Mouse (Mus musculus): Measurements from ENCODE around the gene Gm45618. TPM values are rescaled to one million over a fixed set of nuclear protein-coding genes. Genes with fewer than 3 reads are reported as not detected.

Gene Gm45618
- total RNA-seq, 4 experiments from 2014 or later, result not detected

GRCm38 (mm10) chr7:142070458-142071211 lies 49.9 kb downstream of the Gm45618 start:
- DNase-seq (ENCODE audit: low spot score in 2 of 2), result peak; percentile 44 to 65

Other genes starting within 250 kb of the Gm45618 start
- 10 to 100 TPM; 34.6 to 38.3 (median 34.9) TPM for gene Tollip, start 202.2 kb downstream of the Gm45618 start, total RNA-seq (2022)
- under 1 TPM in 1 of 4 experiments, not detected in 3; 0.10 TPM for gene Brsk2, start 171.0 kb downstream of the Gm45618 start, total RNA-seq (2022)
- gene Mob2, start 59.7 kb downstream of the Gm45618 start, total RNA-seq (2022), result 10 to 100 TPM; 53.3 to 58.5 (median 55.9) TPM
- 10 to 100 TPM; 20.5 to 33.4 (median 27.6) TPM for gene Dusp8, start 24.9 kb downstream of the Gm45618 start, total RNA-seq (2022)
- not detected for gene Gm39115, start 15.3 kb upstream of the Gm45618 start, total RNA-seq (2022)
- gene Gm45337, start 23.9 kb upstream of the Gm45618 start, total RNA-seq (2022), result not detected
- not detected for gene Gm29735, start 36.4 kb upstream of the Gm45618 start, total RNA-seq (2022)
- not detected for gene Gm4553, start 45.0 kb upstream of the Gm45618 start, total RNA-seq (2022)
- not detected for gene Krtap5-2, start 55.3 kb upstream of the Gm45618 start, total RNA-seq (2022)
- not detected for gene Gm10153, start 69.7 kb upstream of the Gm45618 start, total RNA-seq (2022)
- gene Krtap5-3, start 80.6 kb upstream of the Gm45618 start, total RNA-seq (2022), result not detected
- gene Gm7579, start 91.1 kb upstream of the Gm45618 start, total RNA-seq (2022), result not detected
- not detected for gene Krtap5-5, start 109.2 kb upstream of the Gm45618 start, total RNA-seq (2022)
- not detected for gene Gm40460, start 120.3 kb upstream of the Gm45618 start, total RNA-seq (2022)
- not detected for gene Gm2431, start 137.6 kb upstream of the Gm45618 start, total RNA-seq (2022)
- not detected for gene Gm4559, start 153.6 kb upstream of the Gm45618 start, total RNA-seq (2022)
- not detected for gene Krtap5-1, start 176.4 kb upstream of the Gm45618 start, total RNA-seq (2022)
- not detected for gene Krtap5-4, start 182.8 kb upstream of the Gm45618 start, total RNA-seq (2022)

Measured in gastrocnemius, adult 8-10 months (tissue).